In the genomic region with DNA sequence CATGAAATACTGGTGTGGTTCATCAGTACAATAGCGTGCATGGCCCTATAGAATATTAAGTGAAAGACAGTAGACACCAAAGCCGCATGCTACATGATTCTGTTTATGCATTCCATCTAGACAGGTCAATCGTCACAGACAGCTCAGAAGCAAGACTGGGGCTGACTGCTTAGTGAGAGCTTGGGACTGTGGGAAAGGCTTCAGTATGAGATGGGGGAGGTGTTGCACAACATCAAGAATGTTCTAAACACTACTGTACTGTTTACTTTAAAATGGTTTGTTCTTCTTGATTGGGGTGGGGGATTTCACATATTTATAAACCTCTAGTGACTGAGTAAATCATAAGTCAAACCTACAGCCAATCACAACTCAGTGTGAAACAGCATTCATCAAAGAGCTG, we compare ENCODE assay signal across 13 mouse cellular contexts.
"Had no signal": no experiment of that assay in that cellular context is flagged by ENCODE, and none has a peak within 500 bp of the region (broad histone marks: within the 10 kb centered on the region; RNA-seq: fewer than 3 reads in every experiment).

No protein-coding gene starts in this region.

- H3K4me3 ChIP-seq: hindbrain, embryonic 15.5 days; limb, embryonic 15.5 days; liver, embryonic 12.5 days; midbrain, embryonic 12.5 days; neural tube, embryonic 13.5 days had no signal

- H3K27ac ChIP-seq: hindbrain, embryonic 15.5 days; limb, embryonic 15.5 days; liver, embryonic 12.5 days; midbrain, embryonic 12.5 days; neural tube, embryonic 13.5 days had no signal

- H3K4me1 ChIP-seq: liver, embryonic 12.5 days had no signal

- H3K4me2 ChIP-seq: hindbrain, embryonic 15.5 days; limb, embryonic 15.5 days; liver, embryonic 12.5 days; midbrain, embryonic 12.5 days; neural tube, embryonic 13.5 days had no signal

- H3K9ac ChIP-seq: hindbrain, embryonic 15.5 days; limb, embryonic 15.5 days; liver, embryonic 12.5 days; midbrain, embryonic 12.5 days; neural tube, embryonic 13.5 days had no signal

- ATAC-seq: liver, embryonic 12.5 days; midbrain, embryonic 16.5 days had no signal

- H3K36me3 ChIP-seq: hindbrain, embryonic 15.5 days; limb, embryonic 15.5 days; liver, embryonic 12.5 days; midbrain, embryonic 12.5 days; neural tube, embryonic 13.5 days had no signal

- DNase-seq: kidney, adult 8-10 months; kidney, postnatal 36 days; retina, postnatal 1 day; right cerebral cortex, postnatal 4 days; spleen, adult 18-20 months; thymus, adult 18-20 months; thymus, postnatal 25 days had no signal

- H3K27me3 ChIP-seq: hindbrain, embryonic 15.5 days; limb, embryonic 15.5 days; liver, embryonic 12.5 days; midbrain, embryonic 12.5 days; neural tube, embryonic 13.5 days had no signal

- H3K9me3 ChIP-seq: hindbrain, embryonic 15.5 days; limb, embryonic 15.5 days; liver, embryonic 12.5 days; midbrain, embryonic 12.5 days; neural tube, embryonic 13.5 days had no signal
